Mouse (Mus musculus) ES-E14 (cell line): ENCODE data around the gene Notch1. TPM values are rescaled to one million over a fixed set of nuclear protein-coding genes. Genes with fewer than 3 reads are reported as not detected.

ENCODE experiments used
- DNase-seq: peaks from one replicate; pipeline ENCODE4 v3.0.0-alpha.2; 2013; ENCODE audit warnings: low read depth, low spot score
- H3K27ac ChIP-seq: 2 replicates; pipeline ENCODE4 v1.5.1; 2012; ENCODE audit warnings: low read depth, mild to moderate bottlenecking, low read length, moderate library complexity, mixed read lengths; ENCODE audit not compliant: poor library complexity, insufficient read depth, severe bottlenecking
- H3K36me3 ChIP-seq: 2 replicates; pipeline ENCODE4 v1.6.1; 2012; ENCODE audit warnings: mild to moderate bottlenecking, low read length, moderate library complexity, mixed read lengths; ENCODE audit not compliant: control insufficient read depth, poor library complexity, insufficient read depth, severe bottlenecking
- H3K4me1 ChIP-seq, 2 experiments: fragments of 150-350 bp in 1 of 2; sonication (generic) in 1 of 2; 2 replicates each; pipeline ENCODE4 v1.6.1; 2012; ENCODE audit warnings: low read length in 2 of 2, mild to moderate bottlenecking in 1 of 2, mixed read lengths in 1 of 2; ENCODE audit not compliant: control insufficient read depth in 2 of 2, insufficient read depth in 2 of 2, poor library complexity in 1 of 2
- H3K4me3 ChIP-seq, 2 experiments: fragments of 150-350 bp in 1 of 2; sonication (generic) in 1 of 2; 2 replicates each; pipeline ENCODE4 v1.5.1; 2012; ENCODE audit warnings: low read length in 2 of 2, low read depth in 1 of 2, mild to moderate bottlenecking in 1 of 2, mixed read lengths in 1 of 2; ENCODE audit not compliant: insufficient read depth in 1 of 2, poor library complexity in 1 of 2, severe bottlenecking in 1 of 2
- H3K9ac ChIP-seq: 2 replicates; pipeline ENCODE4 v1.6.1; 2012; ENCODE audit warnings: low read depth, mild to moderate bottlenecking, low read length, mixed read lengths; ENCODE audit not compliant: poor library complexity, insufficient read depth, severe bottlenecking
- H3K9me3 ChIP-seq: fragments of 150-350 bp; sonication (generic); 2 replicates; pipeline ENCODE4 v1.6.1; 2012; ENCODE audit warnings: low read depth, mild to moderate bottlenecking, low read length; ENCODE audit not compliant: control insufficient read depth, insufficient read depth
- CHD2 ChIP-seq: IDR thresholded peaks from 2 replicates; pipeline ENCODE4 v1.6.1; 2014; ENCODE audit warnings: mild to moderate bottlenecking, low read depth, low read length, inconsistent platforms
- HCFC1 ChIP-seq: IDR thresholded peaks from 2 replicates; pipeline ENCODE4 v1.6.1; 2012; ENCODE audit warnings: low read length, inconsistent platforms, borderline replicate concordance; ENCODE audit not compliant: insufficient read depth
- MAFK ChIP-seq: IDR thresholded peaks from 2 replicates; pipeline ENCODE4 v1.6.1; 2014; ENCODE audit warnings: mild to moderate bottlenecking, low read depth, low read length, inconsistent platforms; ENCODE audit not compliant: insufficient read depth
- ZC3H11A ChIP-seq: IDR thresholded peaks from 2 replicates; pipeline ENCODE4 v1.6.1; 2012; ENCODE audit warnings: low read depth, mild to moderate bottlenecking, inconsistent platforms, low read length, borderline replicate concordance
- ZNF384 ChIP-seq: IDR thresholded peaks from 2 replicates; pipeline ENCODE4 v1.6.1; 2012; ENCODE audit warnings: low read depth, low read length, inconsistent platforms
- in situ Hi-C, 2 experiments: fragments of 600-800 bp; cut with MboI; formaldehyde crosslinking; loops; one replicate each; pipeline ENCODE4 v1.15.1; 2025; ENCODE audit warnings: low sequenced_read_pairs in 2 of 2, inconsistent platforms in 1 of 2; ENCODE audit not compliant: unreplicated experiment in 2 of 2
- total RNA-seq: library from RNA; depleted of rRNA; stranded (reverse); fragments of 300-350 nt; gene quantifications from 2 replicates; pipeline ENCODE4 v1.2.3, GENCODE M21; 2012

Notch1 gene
- total RNA-seq, 1 experiment: 34.9 TPM

- TF ChIP-seq ZC3H11A: no peak
- TF ChIP-seq HCFC1: no peak
- no peak for TF ChIP-seq ZNF384
- no peak for TF ChIP-seq MAFK
- no peak for TF ChIP-seq CHD2
- Histone ChIP-seq H3K4me3 (no peak overlapping the region), H3K27ac (no peak overlapping the region), H3K36me3 (no peaks in the 10 kb centered on the region), H3K9me3 (no peaks in the 10 kb centered on the region), H3K9ac (no peak overlapping the region; the same call in 1 of the 2 replicates), H3K4me1 (peaks cover 3 to 12% of the 10 kb centered on the region in 2 experiments; a peak in 2 of 4 replicates)
- no peak for DNase-seq
- in situ Hi-C loops: loop anchor here in 1 of 2 experiments (25.0 kb wide), 1 partner anchor 239 kb away; the partner anchor contains the start of gene Gpsm1
Observed at GRCm38 (mm10) chr2:26551446-26551845, 35.0 kb upstream of the Notch1 start.

- Histone ChIP-seq H3K36me3 (no peaks in the 10 kb centered on the region), H3K27ac (no peak overlapping the region), H3K4me1 (peaks cover 3 to 10% of the 10 kb centered on the region in 2 experiments; a peak in 2 of 4 replicates), H3K9ac (no peak overlapping the region), H3K9me3 (no peaks in the 10 kb centered on the region), H3K4me3 (no peak overlapping the region)
- in situ Hi-C loops: loop anchor here in 1 of 2 experiments (25.0 kb wide), 1 partner anchor 238 kb away; the partner anchor contains the start of gene Gpsm1
- TF ChIP-seq ZNF384 (no peak), HCFC1 (no peak), CHD2 (no peak), MAFK (no peak), ZC3H11A (no peak)
- no peak for DNase-seq
Observed at GRCm38 (mm10) chr2:26550777-26551176, 34.3 kb upstream of the Notch1 start.

- in situ Hi-C loops: loop anchor here in 1 of 2 experiments (25.0 kb wide), 1 partner anchor 238 kb away; the partner anchor contains the start of gene Gpsm1
Observed at GRCm38 (mm10) chr2:26550205-26550604, 33.7 kb upstream of the Notch1 start.

GRCm38 (mm10) chr2:26549801-26550200 is 33.3 kb upstream of the Notch1 start:
- in situ Hi-C loops: loop anchor here in 1 of 2 experiments (25.0 kb wide), 1 partner anchor 238 kb away; the partner anchor contains the start of gene Gpsm1
- Histone ChIP-seq H3K36me3 (no peaks in the 10 kb centered on the region), H3K4me3 (no peak overlapping the region), H3K9ac (no peak overlapping the region), H3K9me3 (no peaks in the 10 kb centered on the region), H3K4me1 (peaks cover 3 to 10% of the 10 kb centered on the region in 2 experiments; a peak in 2 of 4 replicates), H3K27ac (no peak overlapping the region)
- DNase-seq: no peak
- TF ChIP-seq CHD2 (no peak), HCFC1 (no peak), MAFK (no peak), ZNF384 (no peak), ZC3H11A (no peak)

More at GRCm38 (mm10) chr2:26550205-26550604, 33.7 kb upstream of the Notch1 start:
- TF ChIP-seq CHD2: no peak
- no peak for TF ChIP-seq ZC3H11A
- TF ChIP-seq MAFK: no peak
- TF ChIP-seq HCFC1: no peak
- TF ChIP-seq ZNF384: no peak
- Histone ChIP-seq H3K4me3 (no peak overlapping the region), H3K36me3 (no peaks in the 10 kb centered on the region), H3K9me3 (no peaks in the 10 kb centered on the region), H3K9ac (no peak overlapping the region), H3K27ac (no peak overlapping the region), H3K4me1 (peaks cover 3 to 10% of the 10 kb centered on the region in 2 experiments; a peak in 2 of 4 replicates)
- DNase-seq: no peak
